11 mouse cellular contexts compared by ENCODE assay signal in genomic region chr4:133403611-133404228, GRCm38 (mm10).
"Had no signal": no experiment of that assay in that cellular context is flagged by ENCODE, and none has a peak within 500 bp of the region (broad histone marks: within the 10 kb centered on the region; RNA-seq: fewer than 3 reads in every experiment).

No protein-coding gene starts in this region.

- H3K4me3 ChIP-seq: limb, embryonic 15.5 days; liver, embryonic 13.5 days; midbrain, embryonic 13.5 days had no signal

- H3K4me2 ChIP-seq: limb, embryonic 15.5 days; liver, embryonic 13.5 days; midbrain, embryonic 13.5 days had no signal

- DNase-seq: kidney, adult 11 months; kidney, adult 9 months; kidney, postnatal 36 days; liver, embryonic 13.5 days; lung, adult 18-20 months; spleen, adult 18-20 months; thymus, adult 2 months; thymus, postnatal 36 days had no signal

- H3K27ac ChIP-seq: kidney, postnatal 0 days; limb, embryonic 15.5 days; midbrain, embryonic 13.5 days had no signal

- H3K36me3 ChIP-seq: limb, embryonic 15.5 days; midbrain, embryonic 13.5 days had no signal

- ATAC-seq: midbrain, embryonic 13.5 days had no signal

- H3K9ac ChIP-seq: limb, embryonic 15.5 days; liver, embryonic 13.5 days; midbrain, embryonic 13.5 days had no signal

- H3K27me3 ChIP-seq: limb, embryonic 15.5 days; liver, embryonic 13.5 days; midbrain, embryonic 13.5 days had no signal

- H3K9me3 ChIP-seq: limb, embryonic 15.5 days; liver, embryonic 13.5 days; midbrain, embryonic 13.5 days had no signal
